Mouse (Mus musculus): ENCODE results near the gene Pepd. TPM values are rescaled to one million over a fixed set of nuclear protein-coding genes. Genes with fewer than 3 reads are reported as not detected.

Gene Pepd
- polyA plus RNA-seq, 1 experiment from 2014 or later, result 57.8 TPM

DNA sequence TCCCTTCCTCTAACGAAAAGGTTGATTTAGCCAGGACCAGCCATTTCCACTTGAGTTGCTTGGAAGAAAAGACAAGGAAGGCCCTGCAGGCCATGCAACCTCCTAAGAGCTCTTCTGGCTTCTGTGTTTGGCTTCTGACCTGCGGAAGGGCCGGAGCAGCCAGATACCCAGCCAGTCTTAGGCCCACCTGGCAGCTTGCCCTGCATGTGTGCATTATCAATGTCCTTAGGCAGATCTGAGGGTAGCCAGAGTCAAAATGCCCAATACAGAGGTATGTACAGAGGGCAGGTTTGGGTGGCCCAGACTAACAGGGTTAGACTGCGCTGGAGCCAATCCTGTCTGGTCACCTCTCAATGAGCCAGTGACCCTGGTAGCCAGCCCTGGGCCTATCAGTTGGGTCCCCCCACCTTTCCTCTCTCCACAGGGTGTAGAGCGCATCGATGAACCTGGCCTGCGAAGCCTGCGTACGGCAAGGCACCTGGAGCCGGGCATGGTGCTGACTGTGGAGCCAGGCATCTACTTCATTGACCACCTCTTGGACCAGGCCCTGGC is 131.2 kb downstream of the Pepd start:
- 93% methylated on average over 10 of the region's 10 CpGs for WGBS

DNA sequence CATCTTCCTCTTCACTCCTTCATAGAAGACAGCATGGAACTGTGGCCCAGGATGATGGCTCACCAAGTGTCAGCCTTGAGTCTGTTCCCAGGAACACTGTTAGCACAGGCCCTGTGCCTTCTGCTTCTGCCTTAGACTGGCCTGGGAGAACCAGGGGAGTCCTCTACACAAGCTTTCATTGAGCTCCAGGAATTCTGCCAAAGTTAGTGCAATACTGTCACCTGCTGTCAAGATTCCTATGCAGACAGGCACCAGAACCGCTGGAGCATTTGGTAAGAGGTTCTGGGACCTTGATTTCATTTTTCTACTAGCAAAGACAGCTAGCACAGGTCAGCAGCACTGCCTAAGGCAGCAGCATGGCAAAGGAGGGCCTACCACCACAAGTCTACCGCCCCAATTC is 132.5 kb downstream of the Pepd start:
- no peak overlapping the region for H3K4me2 ChIP-seq (replicated peaks; ENCODE audit: low read depth, low read length)
- WGBS, result 91% methylated on average over 2 of the region's 2 CpGs
- H3K4me3 ChIP-seq (ENCODE audit: low read depth, low read length), result no peak overlapping the region
- DNase-seq (ENCODE audit: low spot score) (no peak), ATAC-seq (ENCODE audit: low FRiP score) (no peak)
- no peaks in the 10 kb centered on the region for H3K9me3 ChIP-seq (ENCODE audit: control insufficient read depth, low read length)
- no peaks in the 10 kb centered on the region for H3K27me3 ChIP-seq (ENCODE audit: control insufficient read depth, insufficient read depth, low read length)
- no peak overlapping the region for H3K27ac ChIP-seq (ENCODE audit: low read depth, low read length)
- H3K36me3 ChIP-seq (ENCODE audit: control insufficient read depth, insufficient read depth, low read length), result no peaks in the 10 kb centered on the region
- no peaks in the 10 kb centered on the region for H3K4me1 ChIP-seq (replicated peaks; ENCODE audit: control insufficient read depth, insufficient read depth, low read length)
- H3K9ac ChIP-seq (ENCODE audit: low read depth, low read length), result no peak overlapping the region

More for the DNA sequence above, 131.2 kb downstream of the Pepd start:
- no peak for DNase-seq (ENCODE audit: low spot score)
- ATAC-seq (ENCODE audit: low FRiP score), result no peak
- Histone ChIP-seq H3K4me2 (replicated peaks; ENCODE audit: low read depth, low read length) (no peak overlapping the region), H3K9me3 (ENCODE audit: control insufficient read depth, low read length) (no peaks in the 10 kb centered on the region), H3K27me3 (ENCODE audit: control insufficient read depth, insufficient read depth, low read length) (no peaks in the 10 kb centered on the region), H3K4me3 (ENCODE audit: low read depth, low read length) (no peak overlapping the region), H3K9ac (ENCODE audit: low read depth, low read length) (no peak overlapping the region), H3K4me1 (replicated peaks; ENCODE audit: control insufficient read depth, insufficient read depth, low read length) (no peaks in the 10 kb centered on the region), H3K36me3 (ENCODE audit: control insufficient read depth, insufficient read depth, low read length) (no peaks in the 10 kb centered on the region), H3K27ac (ENCODE audit: low read depth, low read length) (no peak overlapping the region)

DNA sequence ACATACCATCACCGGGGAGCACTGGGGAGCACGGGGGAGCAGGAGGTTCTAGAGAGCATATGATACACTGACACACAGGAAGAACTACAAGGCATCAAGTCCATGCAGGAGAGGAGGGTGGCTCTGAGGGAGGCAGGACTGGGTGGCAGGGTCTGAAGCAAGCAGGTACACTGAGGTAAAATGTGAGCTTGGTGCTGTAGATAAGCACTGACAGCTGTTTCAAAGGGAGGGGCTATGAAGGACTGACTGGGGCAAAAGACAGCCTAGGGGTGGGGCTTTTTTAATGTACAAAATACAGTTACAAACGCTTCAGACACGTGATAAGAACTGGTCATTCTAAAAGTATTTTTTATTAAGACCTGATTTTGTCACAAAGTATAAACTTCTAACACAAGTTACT is 133.9 kb downstream of the Pepd start:
- 92% methylated on average over 4 of the region's 4 CpGs for WGBS

DNA sequence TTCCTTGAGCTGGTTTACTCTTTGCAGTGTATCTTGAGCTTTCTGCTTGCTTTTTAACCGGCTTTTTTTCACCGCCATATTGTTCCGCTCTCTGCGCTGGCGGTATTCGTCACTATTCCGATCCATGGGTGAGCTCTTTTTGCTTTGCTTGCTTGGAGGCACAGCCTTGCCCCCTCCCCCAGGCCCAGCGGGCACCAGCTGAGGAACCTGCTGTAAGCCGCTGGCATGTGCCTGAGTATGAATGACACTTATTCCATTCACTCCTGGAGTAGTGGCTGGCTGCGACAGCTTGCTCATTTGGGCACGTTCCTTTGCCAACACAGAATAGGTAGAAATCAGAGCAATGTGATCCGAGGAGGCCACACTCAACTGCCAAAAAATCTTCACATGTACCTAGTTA is 138.4 kb downstream of the Pepd start:
- H3K4me3 ChIP-seq (ENCODE audit: low read depth, low read length), result no peak overlapping the region
- WGBS, result 96% methylated on average over 12 of the region's 12 CpGs
- H3K9me3 ChIP-seq (ENCODE audit: control insufficient read depth, low read length), result no peaks in the 10 kb centered on the region
- H3K27me3 ChIP-seq (ENCODE audit: control insufficient read depth, insufficient read depth, low read length), result no peaks in the 10 kb centered on the region
- no peaks in the 10 kb centered on the region for H3K4me1 ChIP-seq (replicated peaks; ENCODE audit: control insufficient read depth, insufficient read depth, low read length)
- DNase-seq (ENCODE audit: low spot score), result no peak
- H3K4me2 ChIP-seq (replicated peaks; ENCODE audit: low read depth, low read length), result no peak overlapping the region
- H3K9ac ChIP-seq (ENCODE audit: low read depth, low read length), result no peak overlapping the region
- no peak overlapping the region for H3K27ac ChIP-seq (ENCODE audit: low read depth, low read length)
- ATAC-seq (ENCODE audit: low FRiP score), result no peak
- no peaks in the 10 kb centered on the region for H3K36me3 ChIP-seq (ENCODE audit: control insufficient read depth, insufficient read depth, low read length)

More for the DNA sequence above, 133.9 kb downstream of the Pepd start:
- Histone ChIP-seq H3K9ac (ENCODE audit: low read depth, low read length) (no peak overlapping the region), H3K9me3 (ENCODE audit: control insufficient read depth, low read length) (no peaks in the 10 kb centered on the region), H3K4me2 (replicated peaks; ENCODE audit: low read depth, low read length) (no peak overlapping the region), H3K27me3 (ENCODE audit: control insufficient read depth, insufficient read depth, low read length) (no peaks in the 10 kb centered on the region), H3K36me3 (ENCODE audit: control insufficient read depth, insufficient read depth, low read length) (no peaks in the 10 kb centered on the region), H3K4me3 (ENCODE audit: low read depth, low read length) (no peak overlapping the region), H3K4me1 (replicated peaks; ENCODE audit: control insufficient read depth, insufficient read depth, low read length) (no peaks in the 10 kb centered on the region), H3K27ac (ENCODE audit: low read depth, low read length) (no peak overlapping the region)
- no peak for DNase-seq (ENCODE audit: low spot score)
- no peak for ATAC-seq (ENCODE audit: low FRiP score)

DNA sequence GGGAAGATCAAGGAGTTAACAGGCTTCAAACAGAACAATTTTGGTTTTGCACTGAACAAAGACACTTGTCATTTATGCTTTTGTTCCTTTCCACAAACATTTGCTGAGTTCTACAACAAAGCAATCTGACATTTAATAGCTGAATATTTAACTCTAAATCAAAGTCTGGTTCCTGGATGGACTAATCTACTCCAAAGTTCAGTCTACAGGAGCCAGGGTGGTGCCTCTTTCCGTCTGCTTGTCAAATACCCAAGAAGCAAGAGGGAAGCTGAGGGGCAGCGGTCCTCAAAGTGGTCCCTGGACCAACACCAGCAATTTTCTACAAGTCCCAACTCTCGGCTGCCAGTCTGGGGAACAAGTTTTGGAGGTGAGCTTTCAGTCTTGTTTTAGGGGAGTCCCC is 141.0 kb downstream of the Pepd start:
- Histone ChIP-seq H3K9me3 (ENCODE audit: control insufficient read depth, low read length) (no peaks in the 10 kb centered on the region), H3K9ac (ENCODE audit: low read depth, low read length) (no peak overlapping the region), H3K4me2 (replicated peaks; ENCODE audit: low read depth, low read length) (no peak overlapping the region), H3K36me3 (ENCODE audit: control insufficient read depth, insufficient read depth, low read length) (no peaks in the 10 kb centered on the region), H3K4me3 (ENCODE audit: low read depth, low read length) (no peak overlapping the region), H3K4me1 (replicated peaks; ENCODE audit: control insufficient read depth, insufficient read depth, low read length) (no peaks in the 10 kb centered on the region), H3K27me3 (ENCODE audit: control insufficient read depth, insufficient read depth, low read length) (no peaks in the 10 kb centered on the region), H3K27ac (ENCODE audit: low read depth, low read length) (no peak overlapping the region)
- no peak for DNase-seq (ENCODE audit: low spot score)
- 90% methylated on average over 3 of the region's 3 CpGs for WGBS
- ATAC-seq (ENCODE audit: low FRiP score), result no peak

DNA sequence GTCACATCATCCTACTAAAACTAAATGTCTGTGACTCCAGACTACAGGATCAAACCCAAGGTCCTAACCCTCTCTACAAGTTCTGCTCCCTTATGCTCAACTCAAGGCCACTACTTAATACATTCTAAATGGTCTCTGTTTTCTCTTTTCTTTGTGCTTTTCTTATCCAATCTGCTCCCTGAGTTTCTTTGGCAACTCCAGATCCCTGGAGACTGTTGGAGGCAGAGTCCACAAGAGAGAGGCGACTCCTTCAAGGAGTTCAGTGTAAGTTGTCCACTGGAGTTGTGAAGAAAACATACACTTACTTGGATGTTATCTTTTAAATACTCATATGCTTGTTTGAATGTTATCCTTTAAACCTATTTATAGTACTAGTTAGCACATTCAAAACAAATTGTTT is 142.1 kb downstream of the Pepd start:
- H3K27ac ChIP-seq (ENCODE audit: low read depth, low read length), result no peak overlapping the region
- H3K4me2 ChIP-seq (replicated peaks; ENCODE audit: low read depth, low read length), result no peak overlapping the region
- H3K27me3 ChIP-seq (ENCODE audit: control insufficient read depth, insufficient read depth, low read length), result no peaks in the 10 kb centered on the region
- H3K4me1 ChIP-seq (replicated peaks; ENCODE audit: control insufficient read depth, insufficient read depth, low read length), result no peaks in the 10 kb centered on the region
- H3K9ac ChIP-seq (ENCODE audit: low read depth, low read length), result no peak overlapping the region
- ATAC-seq (ENCODE audit: low FRiP score) (no peak), DNase-seq (ENCODE audit: low spot score) (no peak)
- H3K36me3 ChIP-seq (ENCODE audit: control insufficient read depth, insufficient read depth, low read length), result no peaks in the 10 kb centered on the region
- WGBS, result 83% methylated on average over 1 of the region's 1 CpGs
- H3K9me3 ChIP-seq (ENCODE audit: control insufficient read depth, low read length), result no peaks in the 10 kb centered on the region
- no peak overlapping the region for H3K4me3 ChIP-seq (ENCODE audit: low read depth, low read length)

DNA sequence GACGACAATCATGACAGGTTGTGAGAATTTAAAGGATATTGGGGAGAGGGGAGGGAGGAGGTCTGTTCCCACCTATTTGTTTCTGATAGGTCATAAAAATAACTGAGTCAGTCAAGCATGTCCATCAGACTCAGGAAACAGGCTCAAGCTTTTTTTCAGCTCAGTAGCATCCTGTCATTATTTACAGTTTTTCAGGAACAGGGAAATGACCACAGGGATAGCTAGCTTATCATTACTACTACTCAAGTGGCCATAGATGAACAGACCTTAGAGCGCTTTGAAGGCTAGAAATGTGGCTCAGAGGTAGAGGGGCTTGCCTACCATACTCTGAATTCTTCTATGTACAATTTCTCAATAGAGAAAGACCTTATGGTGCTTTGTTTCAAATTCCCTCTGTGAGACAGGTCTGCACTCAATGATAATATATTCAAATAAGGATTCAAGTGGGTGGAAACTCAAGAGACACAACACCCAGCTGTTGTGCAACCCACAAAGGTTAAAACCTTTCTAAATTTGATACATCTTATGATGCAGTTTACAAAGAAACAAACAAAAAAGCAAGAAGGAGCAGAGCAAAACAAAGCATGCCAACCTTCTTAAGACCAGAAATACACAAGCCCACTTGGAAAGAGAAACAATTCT is 142.9 kb downstream of the Pepd start:
- Histone ChIP-seq H3K4me3 (ENCODE audit: low read depth, low read length) (peak overlapping the region; percentile 87), H3K4me2 (replicated peaks; ENCODE audit: low read depth, low read length) (peak overlapping the region; percentile 59), H3K4me1 (replicated peaks; ENCODE audit: control insufficient read depth, insufficient read depth, low read length) (no peaks in the 10 kb centered on the region), H3K9ac (ENCODE audit: low read depth, low read length) (peak overlapping the region; percentile 88), H3K27ac (ENCODE audit: low read depth, low read length) (no peak overlapping the region), H3K9me3 (ENCODE audit: control insufficient read depth, low read length) (no peaks in the 10 kb centered on the region), H3K27me3 (ENCODE audit: control insufficient read depth, insufficient read depth, low read length) (no peaks in the 10 kb centered on the region), H3K36me3 (ENCODE audit: control insufficient read depth, insufficient read depth, low read length) (no peaks in the 10 kb centered on the region)
- no peak for ATAC-seq (ENCODE audit: low FRiP score)
- DNase-seq (ENCODE audit: low spot score), result no peak
- 68% methylated on average over 2 of the region's 2 CpGs for WGBS

DNA sequence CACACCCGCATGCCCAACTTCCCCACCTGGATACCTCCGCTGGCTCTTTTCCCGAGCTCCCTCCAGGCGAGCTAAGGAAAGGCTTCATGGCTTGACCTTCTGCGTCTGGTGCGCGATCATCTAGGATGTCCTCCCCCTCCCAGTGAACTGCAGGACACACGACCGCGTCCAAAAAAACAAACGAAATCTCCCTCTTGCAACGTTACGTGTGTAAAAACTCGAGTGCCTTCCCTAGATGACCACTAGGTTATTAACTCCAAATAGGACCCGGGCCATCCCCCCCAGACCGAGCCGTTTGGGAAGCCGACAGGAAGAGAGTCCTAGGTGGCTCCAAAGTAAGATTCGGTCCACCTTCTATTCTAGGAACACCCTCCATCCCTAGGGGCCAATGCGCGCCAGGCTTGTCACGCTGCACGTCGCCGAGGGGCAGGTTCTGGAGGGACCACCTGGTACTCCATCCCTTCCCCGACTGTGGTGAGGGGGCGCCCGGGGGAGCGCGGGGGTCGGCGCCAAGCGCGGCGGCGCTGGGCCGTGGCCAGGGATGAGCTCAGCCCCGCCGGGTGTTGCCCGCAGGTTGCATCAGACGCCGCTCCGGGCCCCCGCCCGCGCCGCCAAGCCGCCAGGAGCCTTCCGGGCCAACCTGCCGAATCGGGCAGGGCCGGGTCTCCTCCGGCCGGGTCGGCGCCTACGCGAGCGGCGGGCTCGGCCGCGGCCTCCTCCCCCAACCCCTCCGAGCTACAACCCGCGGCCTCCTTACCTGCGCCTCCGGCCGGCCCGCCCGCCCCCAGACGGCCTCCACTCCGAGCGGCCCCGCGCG is 143.6 kb downstream of the Pepd start:
- Histone ChIP-seq H3K4me3 (ENCODE audit: low read depth, low read length) (peak overlapping the region; percentile 87), H3K27me3 (ENCODE audit: control insufficient read depth, insufficient read depth, low read length) (no peaks in the 10 kb centered on the region), H3K9ac (ENCODE audit: low read depth, low read length) (peak overlapping the region; percentile 88), H3K27ac (ENCODE audit: low read depth, low read length) (peak overlapping the region; percentile 64), H3K36me3 (ENCODE audit: control insufficient read depth, insufficient read depth, low read length) (no peaks in the 10 kb centered on the region), H3K4me1 (replicated peaks; ENCODE audit: control insufficient read depth, insufficient read depth, low read length) (no peaks in the 10 kb centered on the region), H3K9me3 (ENCODE audit: control insufficient read depth, low read length) (no peaks in the 10 kb centered on the region), H3K4me2 (replicated peaks; ENCODE audit: low read depth, low read length) (peak overlapping the region; percentile 59)
- ATAC-seq (ENCODE audit: low FRiP score) (peak; percentile 93), DNase-seq (ENCODE audit: low spot score) (no peak)
- WGBS, result under 1% methylated on average over 43 of the region's 77 CpGs
